Mouse (Mus musculus): ENCODE measurements around the gene Cntn1. TPM values are rescaled to one million over a fixed set of nuclear protein-coding genes. Genes with fewer than 3 reads are reported as not detected.

Gene Cntn1
- total RNA-seq, 2 experiments from 2014 or later: 409 to 418 TPM

DNA sequence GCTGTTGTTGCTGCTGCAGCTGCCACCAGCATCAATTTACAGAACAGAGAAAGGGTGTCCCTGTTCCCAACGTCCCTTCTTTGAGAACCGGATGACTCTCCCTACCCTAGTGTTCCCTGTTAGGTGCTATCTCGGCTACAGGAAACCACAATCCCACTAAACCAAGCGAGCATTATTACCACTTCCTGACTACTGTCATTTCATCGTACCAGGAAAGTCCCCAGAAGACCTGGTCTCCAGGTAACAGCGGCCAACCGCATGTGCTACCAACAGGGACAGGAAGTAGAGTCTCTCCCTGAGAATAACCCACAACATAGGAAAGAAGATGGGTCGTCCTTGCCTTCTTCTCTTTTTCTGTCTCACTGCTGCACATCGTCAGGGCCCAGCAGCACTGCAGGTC is 83.3 kb downstream of the Cntn1 start:
- DNase-seq (ENCODE audit: low spot score in 2 of 2): no peak

DNA sequence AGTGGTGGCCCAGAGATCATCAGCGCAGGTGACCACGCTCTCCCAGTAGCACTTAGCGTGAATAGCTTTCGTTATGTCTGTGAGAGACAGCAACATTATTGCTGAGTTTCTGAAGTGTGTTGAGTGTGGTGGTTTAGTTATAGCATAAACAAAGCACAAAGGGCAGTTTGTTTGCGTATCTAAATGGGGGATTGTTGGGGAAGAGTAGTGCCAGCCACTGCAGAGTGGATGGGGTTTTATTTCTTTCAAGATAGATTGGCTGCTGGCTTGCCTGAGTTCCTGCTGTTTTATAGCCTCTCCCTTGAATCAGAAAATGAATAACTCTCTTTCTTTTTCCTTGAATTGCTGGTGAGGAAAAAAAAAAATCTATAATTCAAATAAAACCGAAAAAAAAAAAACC is 86.1 kb downstream of the Cntn1 start:
- peak in 1 of 2 experiments; percentile 24 for DNase-seq (ENCODE audit: low spot score in 2 of 2)

DNA sequence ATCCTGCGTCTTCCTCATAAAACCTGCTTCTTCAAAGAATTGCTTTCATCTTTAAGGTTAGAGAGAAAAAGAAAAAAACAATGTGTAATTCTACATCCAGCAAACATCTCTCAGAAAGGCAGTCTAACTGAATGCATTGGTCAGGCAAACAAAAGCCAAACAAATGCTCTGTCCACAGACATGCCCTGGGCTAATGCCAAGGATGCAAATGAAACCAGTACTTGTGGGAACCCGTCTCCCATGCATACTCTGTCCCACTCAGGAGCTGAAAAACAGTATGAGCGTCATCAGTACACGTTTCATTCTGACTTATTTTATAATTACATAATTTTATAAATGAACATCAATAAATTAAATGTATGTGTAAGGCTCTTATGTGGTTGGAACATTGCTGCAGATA is 91.0 kb downstream of the Cntn1 start:
- DNase-seq (ENCODE audit: low spot score in 2 of 2): no peak

DNA sequence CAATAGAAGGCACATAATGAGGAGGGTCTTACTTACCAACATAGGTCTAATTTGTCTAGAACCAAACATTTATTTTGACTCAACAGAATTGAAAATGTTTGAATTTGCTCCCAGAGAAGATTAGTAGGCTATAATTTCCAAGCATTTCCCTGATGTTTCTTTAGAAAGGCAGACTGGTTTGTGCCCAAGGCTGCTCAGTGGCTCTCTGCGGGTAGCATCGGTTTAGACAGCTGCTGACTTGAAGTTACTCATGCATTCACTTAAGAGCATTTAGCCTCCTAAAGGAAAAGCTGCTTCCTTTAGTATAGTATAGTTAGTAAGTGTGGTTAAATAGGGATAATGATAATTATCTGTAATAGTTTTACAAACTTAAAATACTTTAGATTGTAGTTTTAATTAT is 104.0 kb downstream of the Cntn1 start:
- no peak for DNase-seq (ENCODE audit: low spot score in 2 of 2)

DNA sequence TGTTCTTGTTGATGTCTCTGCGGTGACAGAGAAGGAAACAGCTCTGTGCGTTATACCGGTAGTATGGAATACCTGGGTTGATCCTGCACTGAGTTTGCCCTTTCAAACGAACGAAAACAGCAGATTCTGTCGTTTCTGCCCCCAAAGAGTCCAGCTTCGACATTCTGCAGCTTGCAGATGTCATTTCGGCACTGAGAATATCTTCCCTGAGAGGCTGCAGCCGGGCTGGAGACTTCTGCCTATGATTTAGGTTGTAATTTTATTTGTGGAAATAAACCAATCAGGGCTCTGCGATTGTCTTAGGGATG is 109.8 kb downstream of the Cntn1 start:
- no peak for DNase-seq (ENCODE audit: low spot score in 2 of 2)

DNA sequence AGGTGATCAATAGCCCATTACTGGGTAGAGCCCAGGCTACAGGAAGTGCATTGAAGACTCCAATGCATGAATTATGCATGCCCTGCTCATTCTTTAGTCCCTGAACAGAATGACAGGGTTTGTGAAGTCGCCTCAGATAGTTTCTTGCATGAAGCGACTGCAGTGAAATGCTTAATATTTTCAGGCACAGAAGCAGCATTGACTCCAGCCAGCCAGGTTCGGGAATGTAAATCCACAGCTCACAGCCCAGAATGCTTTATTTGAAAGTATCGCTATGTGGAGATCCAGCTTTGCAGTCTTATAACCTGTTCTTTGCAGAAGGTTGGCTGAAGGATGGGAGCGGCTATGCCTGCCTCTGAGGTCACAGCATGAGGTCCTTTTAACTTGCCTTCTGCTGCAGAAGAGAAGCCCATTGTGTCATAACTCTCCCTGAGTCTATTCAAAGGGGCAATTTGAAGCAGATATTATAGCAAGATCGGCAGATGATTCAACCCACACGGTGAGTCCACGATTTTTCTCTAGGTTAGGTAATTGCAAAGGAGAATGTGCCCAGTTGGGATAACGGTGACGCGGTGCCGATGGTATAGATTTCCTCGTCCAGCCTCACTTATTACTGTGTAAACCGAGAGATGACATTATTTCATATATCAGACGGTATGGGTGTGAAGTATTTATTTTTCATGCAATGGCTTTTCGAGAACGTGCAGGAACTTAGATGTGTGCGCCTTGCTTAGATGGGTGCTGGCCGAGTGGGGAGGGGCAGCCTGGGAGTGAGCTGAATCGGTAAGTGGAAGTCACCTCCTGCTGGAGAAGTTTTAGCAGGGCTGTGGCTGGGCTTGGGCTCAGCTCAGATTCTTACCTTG is 110.4 kb downstream of the Cntn1 start:
- DNase-seq (ENCODE audit: low spot score in 2 of 2): peak; percentile 54 to 58

DNA sequence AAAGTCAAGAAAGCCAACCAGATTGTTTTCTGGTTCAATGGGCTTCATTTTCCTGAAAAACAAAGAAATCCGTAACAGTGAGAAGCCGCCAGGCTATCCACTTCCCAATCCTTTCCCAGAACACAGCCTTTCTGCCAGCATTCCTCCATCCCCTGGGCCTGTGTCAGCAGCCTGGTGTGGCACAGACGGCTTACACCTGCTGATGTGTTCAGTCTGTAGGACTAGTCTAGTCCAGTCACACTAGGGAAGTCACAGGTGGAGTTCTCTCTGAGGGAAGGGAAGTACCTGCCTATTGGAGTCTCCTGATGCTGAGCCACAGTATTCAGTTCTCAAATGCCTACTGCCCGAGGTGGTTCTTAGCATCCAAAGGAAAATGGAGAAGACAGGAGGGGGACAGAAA is 111.9 kb downstream of the Cntn1 start:
- no peak for DNase-seq (ENCODE audit: low spot score in 2 of 2)

DNA sequence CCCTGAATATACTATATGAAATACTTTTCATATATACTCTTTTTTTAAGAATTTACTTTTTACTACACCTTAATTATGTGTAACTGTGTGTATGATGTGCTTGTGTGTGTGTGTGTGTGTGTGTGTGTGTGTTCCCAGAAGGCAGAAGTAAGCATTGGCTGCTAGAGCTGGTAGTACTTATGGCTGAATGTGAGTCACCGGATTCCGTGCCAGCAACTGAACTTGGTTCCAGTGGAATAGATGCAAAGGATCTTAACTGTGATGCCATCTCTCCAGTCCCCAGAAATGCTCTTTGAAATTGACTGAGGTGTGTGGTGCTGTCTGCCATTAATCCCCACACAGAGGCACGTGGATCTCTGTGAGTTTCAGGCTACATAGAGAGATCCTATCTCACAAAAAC is 113.2 kb downstream of the Cntn1 start:
- no peak for DNase-seq (ENCODE audit: low spot score in 2 of 2)

DNA sequence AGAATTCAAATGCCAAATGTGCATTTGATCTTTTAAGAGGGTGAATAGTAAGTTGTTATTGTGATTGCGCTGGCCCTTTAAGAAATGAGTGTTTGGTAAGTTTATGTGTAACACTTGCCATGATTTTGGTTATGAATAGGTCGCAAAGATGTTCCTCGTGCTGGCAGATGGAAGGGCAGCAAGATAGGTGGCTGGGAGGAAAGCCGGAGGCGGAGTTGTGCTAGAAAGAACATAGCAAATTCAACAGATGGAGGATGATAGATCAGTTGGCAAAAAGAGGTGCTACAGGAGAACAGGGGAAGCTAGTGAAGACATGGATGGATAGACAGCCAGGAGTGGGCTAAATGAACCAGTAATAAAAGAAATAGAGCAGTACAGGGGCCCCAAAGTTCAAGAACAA is 115.3 kb downstream of the Cntn1 start:
- peak; percentile 34 to 73 for DNase-seq (ENCODE audit: low spot score in 2 of 2)

DNA sequence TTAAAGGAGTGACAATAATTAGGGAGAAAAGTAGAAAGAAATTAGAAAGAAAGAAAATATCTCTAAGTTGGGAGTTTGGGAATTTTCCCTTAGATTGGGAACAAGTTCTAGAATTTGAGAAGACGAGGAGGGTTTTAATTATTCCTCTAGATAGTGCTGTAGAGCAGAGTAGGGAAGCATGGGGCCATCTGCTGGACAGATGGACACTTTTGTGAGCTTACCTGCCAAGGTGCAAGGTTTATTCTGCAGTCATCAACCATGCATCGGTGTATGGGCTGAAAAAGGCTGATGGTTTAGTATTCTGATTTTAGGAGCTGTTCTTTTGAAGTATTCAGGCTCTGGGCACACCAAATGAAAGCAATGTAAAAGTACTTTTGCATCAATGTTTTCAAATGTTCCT is 124.8 kb downstream of the Cntn1 start:
- DNase-seq (ENCODE audit: low spot score in 2 of 2): no peak

DNA sequence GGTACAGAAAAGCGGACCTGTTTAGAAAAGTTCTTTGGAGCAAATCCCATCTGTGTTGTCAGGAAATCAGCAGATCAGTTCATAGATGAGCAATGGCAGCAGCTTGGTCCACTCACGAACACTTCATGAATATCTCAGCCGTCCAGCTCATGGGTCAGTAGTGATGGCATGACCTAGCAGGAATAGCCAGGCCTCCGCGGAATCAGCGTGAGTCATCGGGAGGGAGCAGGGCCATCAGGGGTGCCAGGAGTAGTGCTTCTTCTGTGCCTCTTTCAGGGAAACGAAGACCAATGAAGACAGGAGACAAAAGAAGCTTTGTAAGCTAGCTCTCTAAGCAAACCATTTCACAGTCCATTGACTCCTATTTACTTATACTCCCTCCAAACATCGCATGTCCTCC is 126.4 kb downstream of the Cntn1 start:
- DNase-seq (ENCODE audit: low spot score in 2 of 2): no peak

DNA sequence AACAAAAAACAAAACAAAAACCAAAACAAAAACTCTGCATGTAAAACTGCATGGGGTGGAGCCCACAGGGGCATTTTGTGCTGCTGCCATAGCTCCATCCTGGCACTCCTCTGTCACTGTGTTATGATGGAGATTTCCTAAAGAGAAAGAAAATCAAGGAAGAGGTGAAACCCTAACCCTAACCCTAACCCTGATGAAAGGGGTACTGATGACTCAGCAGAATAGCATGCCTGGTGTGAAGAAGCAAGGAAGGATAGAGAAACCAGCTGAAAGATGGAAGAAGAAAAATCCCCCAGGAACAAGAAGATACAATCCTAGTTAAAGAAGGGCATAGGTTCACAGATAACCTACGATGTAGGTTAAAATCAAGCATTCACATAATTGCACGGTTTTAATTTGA is 134.5 kb downstream of the Cntn1 start:
- no peak for DNase-seq (ENCODE audit: low spot score in 2 of 2)

DNA sequence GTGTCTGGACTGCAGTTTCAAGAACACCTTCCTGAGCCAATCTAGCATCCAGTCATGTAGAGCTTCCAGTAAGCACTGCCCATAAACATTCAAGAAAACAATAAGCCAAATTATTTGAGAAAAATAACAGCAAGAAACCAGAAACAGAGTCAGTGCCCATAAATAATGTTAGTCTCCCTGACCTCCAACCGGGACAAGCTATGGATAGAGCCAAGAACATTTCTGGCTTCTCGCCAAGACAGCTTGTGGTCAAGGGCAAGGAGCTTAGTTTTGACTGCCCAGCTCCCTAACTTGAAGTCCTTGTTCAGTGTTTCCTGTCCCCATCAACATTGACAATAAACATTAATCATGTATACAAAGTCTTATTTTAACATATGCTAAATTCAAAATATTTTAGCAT is 139.0 kb downstream of the Cntn1 start:
- DNase-seq (ENCODE audit: low spot score in 2 of 2): no peak

DNA sequence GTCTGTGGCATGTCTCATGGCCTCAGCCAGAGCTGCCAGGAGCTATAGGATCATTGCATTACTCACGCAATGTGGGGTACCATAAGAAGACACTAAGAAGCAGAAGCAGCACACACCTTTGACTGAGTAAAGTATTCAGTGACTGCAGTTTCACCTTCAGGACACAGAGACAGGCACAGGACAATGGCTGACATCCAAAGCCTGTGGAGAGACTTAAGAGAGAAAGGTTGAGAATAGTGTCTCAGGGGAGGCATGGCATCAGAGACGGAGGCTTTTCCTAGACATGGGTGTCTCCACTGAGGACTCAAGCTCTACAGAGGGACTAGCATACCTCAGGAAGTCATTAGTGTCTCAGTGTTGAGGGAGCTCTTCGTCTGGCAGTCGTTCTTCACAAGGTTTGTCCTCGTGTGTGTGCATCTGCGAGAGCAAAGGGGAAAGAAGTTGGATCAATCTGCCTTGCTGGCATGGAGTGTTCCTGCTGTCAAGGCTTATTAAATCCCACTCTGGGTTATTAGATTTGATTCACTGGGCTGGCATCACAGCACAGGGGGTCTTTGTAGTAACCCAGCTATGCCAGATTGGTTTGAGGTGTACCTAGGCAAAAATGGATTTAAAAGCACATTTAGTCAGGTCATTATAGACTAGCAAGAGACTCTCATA is 149.5 kb downstream of the Cntn1 start:
- DNase-seq (ENCODE audit: low spot score in 2 of 2): no peak

DNA sequence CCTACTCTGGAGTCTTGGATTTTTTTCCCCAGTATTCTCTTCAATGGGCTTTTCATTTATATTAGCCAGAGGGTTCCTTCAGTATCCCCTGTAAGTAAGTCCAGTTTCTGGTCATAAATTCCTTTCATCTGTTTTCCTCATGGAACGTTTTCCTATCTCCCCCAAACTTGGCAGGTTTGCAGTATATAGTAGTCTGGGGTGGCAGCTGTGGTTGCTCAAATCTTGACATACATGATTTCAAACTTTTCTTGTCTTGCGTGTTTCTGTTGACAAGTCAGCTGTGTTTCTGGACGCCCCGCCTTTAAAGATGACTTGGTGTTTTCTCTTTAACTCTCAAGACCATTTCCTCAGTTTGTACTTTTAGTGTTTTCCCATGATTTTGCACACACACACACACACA is 155.7 kb downstream of the Cntn1 start:
- DNase-seq (ENCODE audit: low spot score in 2 of 2): no peak

DNA sequence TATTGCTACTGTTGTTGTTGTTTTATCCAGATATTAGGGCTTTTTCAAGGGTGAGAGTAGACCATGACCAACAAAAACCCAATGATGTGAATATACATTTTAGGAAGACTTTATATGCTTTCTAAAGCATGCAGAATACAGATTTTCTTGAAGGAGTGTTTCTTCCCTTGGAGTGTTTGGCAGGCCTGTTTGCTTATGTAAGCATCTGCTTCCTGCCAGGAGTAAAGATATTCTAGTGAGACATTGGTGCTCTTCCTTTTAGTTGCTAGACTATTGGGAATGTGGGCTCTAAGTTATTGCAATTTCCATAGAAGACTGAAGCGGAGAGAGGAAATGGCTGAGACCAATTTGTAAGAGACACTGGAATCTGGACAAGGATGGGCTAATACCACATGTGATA is 158.8 kb downstream of the Cntn1 start:
- DNase-seq (ENCODE audit: low spot score in 2 of 2): no peak

DNA sequence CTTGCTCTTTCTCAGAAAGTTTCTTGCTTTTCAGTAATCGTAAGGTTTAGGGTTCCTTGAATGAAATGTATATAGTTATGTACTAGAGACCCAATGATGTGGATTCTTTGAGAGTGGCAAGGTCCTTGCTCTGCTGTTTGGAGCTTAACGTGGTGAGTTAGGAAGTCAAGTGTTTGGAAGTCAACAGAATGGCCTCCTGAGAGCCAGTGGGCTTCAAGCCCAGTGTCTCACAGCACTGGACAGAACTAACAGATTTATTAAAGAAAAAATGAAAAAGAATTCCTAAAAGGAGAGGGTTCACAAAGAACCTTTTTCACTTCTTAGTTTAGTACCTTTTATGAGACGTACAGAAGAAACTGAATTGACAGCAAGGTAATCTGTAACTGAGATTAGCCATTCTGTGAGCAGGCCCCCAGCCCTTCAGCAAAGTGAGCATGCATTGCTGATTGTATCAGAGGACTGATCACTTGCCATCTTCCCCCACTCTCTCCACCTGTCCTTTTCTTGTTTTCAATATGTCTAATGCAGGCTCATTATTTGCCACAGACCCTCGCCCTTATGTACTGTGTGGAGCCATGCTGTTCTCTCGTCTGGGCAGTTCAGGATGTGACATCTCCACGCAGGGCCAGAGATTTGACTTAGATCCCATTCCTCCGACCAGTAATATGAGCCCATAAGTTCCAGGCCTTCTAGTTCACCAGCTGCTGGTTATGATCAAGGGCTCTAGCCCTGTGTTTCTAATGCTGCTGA is 159.7 kb downstream of the Cntn1 start:
- DNase-seq (ENCODE audit: low spot score in 2 of 2): peak in 1 of 2 experiments; percentile 29

DNA sequence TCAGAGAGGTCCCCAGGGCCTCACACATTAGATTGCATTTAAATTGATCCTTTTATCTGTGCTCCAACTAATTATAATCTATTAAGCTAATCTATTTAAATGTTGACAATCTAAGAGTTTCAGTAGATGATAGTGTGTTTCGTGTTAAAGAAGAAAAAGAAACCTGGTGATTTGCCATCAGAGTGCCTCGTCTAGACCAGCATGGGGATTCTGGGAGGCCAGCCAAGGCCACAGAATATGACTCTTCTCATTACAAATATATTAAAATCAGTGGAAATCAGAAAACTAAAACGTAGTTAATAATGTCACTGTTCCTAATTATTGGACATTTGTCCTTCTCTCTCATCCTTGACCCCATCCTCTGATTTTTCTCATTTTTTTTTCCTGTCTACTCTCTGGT is 164.9 kb downstream of the Cntn1 start:
- DNase-seq (ENCODE audit: low spot score in 2 of 2): no peak

DNA sequence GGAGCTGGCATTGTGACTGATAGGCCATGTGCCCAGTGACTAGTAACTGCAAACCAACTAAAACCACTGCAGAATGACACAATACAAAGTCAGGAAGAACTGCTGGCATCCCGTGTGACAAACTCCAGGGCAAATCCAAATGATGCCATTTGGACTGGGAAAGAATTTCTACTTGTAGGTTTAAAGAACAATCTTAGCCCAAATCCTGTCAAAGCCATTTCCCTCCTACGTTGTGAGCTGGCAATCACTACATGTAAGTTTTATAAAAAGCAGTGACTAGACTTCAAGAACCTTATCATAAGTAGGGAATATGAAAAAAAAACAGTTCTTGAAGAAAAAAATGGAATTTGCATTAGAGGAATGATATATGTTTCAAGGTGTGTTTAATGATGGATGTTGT is 170.5 kb downstream of the Cntn1 start:
- DNase-seq (ENCODE audit: low spot score in 2 of 2): no peak

DNA sequence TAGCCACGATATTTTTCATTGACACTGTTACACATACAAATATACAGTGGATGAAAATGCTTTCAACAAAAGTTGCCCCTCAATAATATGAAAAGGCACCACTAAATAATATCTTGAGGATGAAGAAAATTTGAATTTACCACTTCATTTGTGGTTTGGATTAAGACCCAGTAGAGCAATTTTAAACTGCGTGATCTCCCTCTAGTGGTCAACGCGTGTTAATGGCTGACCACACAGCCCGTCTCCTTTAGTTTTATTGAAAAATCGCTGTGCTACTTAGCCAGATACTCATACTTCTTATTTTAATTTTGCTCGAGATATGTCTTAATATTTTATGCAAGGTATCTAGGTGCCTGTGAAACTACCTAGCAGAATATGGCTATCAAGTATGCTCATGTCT is 180.4 kb downstream of the Cntn1 start:
- DNase-seq (ENCODE audit: low spot score in 2 of 2): peak in 1 of 2 experiments; percentile 50

DNA sequence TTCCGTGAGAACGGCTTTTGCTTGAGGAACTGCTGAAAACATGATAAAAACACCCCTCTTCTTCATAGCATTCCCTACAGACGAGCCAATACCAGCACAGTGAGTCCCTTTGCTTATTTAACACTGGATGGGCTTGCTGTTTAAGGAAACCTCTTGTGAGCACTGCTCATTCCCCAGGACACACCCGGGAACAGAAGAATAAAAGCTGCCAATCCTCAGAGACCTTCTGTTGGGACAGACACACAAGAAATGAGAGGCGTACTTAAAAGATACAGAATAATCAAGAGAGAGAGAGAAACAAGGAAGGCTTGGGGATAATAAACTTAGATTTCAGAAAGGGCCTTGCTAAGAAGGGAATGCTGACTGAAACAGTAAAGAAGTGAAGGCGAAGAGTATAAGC is 184.9 kb downstream of the Cntn1 start:
- peak in 1 of 2 experiments; percentile 58 for DNase-seq (ENCODE audit: low spot score in 2 of 2)

DNA sequence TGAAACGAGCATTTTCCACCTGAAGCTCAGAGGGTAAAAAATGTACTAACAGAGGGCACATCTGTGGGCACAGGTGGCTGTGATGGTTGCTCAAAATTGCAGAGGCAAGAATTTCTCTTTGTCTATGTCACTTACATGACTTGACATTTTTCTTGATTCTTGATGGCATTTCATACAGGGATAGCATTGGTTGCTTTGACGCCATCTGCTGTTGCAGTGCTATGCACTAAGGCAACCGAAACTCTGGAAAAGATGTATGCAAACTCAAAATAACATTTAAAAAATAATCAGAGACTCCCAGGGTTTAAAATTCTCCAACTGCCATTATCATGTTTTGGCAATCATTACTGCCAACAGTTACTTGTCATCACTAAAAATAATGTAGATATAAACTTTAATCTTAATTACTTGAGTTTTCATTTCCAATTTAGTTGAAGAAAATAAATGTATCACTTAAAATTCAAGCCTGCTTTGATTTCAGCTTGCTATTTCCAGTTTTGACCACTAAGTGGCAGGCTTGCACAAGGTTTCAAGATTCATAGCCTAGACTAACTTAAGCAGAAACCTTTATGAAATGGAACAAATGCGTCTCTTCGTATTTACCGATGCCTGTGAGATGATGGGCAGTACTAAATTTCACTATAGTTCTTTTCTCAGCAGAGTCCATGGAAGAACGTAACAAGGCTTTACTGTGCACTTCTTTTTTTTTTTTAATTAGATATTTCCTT is 214.2 kb downstream of the Cntn1 start:
- peak; percentile 50 to 67 for DNase-seq (ENCODE audit: low spot score in 2 of 2)
